Mouse (Mus musculus) CH12.LX (cell line): Measurements from ENCODE around the gene Pip5kl1. TPM values are rescaled to one million over a fixed set of nuclear protein-coding genes. Genes with fewer than 3 reads are reported as not detected.

Experiments
- DNase-seq: peaks from one replicate; pipeline ENCODE4 v3.0.0-alpha.2; 2013; ENCODE audit errors: extremely low read depth
- H3K27ac ChIP-seq: 2 replicates; pipeline ENCODE4 v1.5.1; 2012; ENCODE audit warnings: low read depth, mild to moderate bottlenecking, control low read depth, moderate library complexity; ENCODE audit not compliant: insufficient read depth
- H3K27me3 ChIP-seq: replicated peaks from 2 replicates; pipeline ENCODE3; 2012; ENCODE audit warnings: inconsistent platforms
- H3K36me3 ChIP-seq, 2 experiments: replicated peaks in 1 of 2; 2 replicates each; pipeline versions ENCODE3 to v1.6.1; 2012; ENCODE audit warnings: inconsistent platforms in 1 of 2, low read length in 1 of 2, mild to moderate bottlenecking in 1 of 2, mixed read lengths in 1 of 2, moderate library complexity in 1 of 2; ENCODE audit not compliant: control insufficient read depth in 1 of 2, insufficient read depth in 1 of 2
- H3K4me1 ChIP-seq, 2 experiments: 2 replicates each; pipeline ENCODE4 v1.6.1; 2012; ENCODE audit warnings: inconsistent platforms in 1 of 2, moderate library complexity in 1 of 2; ENCODE audit not compliant: insufficient read depth in 2 of 2, control insufficient read depth in 1 of 2
- H3K4me2 ChIP-seq: 2 replicates; pipeline ENCODE4 v1.6.1; 2012; ENCODE audit warnings: low read depth, mild to moderate bottlenecking, control low read depth; ENCODE audit not compliant: poor library complexity, insufficient read depth, severe bottlenecking
- H3K4me3 ChIP-seq, 3 experiments: fragments of 150-350 bp in 1 of 3; sonication (generic) in 1 of 3; replicated peaks in 1 of 3; 2 replicates each; pipeline versions ENCODE3 to v1.5.1; 2011 to 2012; ENCODE audit warnings: low read depth in 2 of 3, low read length in 2 of 3, mild to moderate bottlenecking in 2 of 3, moderate library complexity in 2 of 3, control low read depth in 1 of 3, improper control_type of control experiment in 1 of 3, inconsistent platforms in 1 of 3, mixed read lengths in 1 of 3; ENCODE audit not compliant: poor library complexity in 1 of 3
- H3K79me2 ChIP-seq: replicated peaks from 2 replicates; pipeline ENCODE4 v1.6.1; 2012; ENCODE audit warnings: mild to moderate bottlenecking, moderate library complexity; ENCODE audit not compliant: control insufficient read depth, poor library complexity, insufficient read depth, severe bottlenecking; ENCODE audit errors: extremely low read depth
- H3K9ac ChIP-seq: 2 replicates; pipeline ENCODE4 v1.6.1; 2012; ENCODE audit warnings: low read depth, mild to moderate bottlenecking, control low read depth, moderate library complexity; ENCODE audit not compliant: insufficient read depth
- H3K9me3 ChIP-seq: replicated peaks from 2 replicates; pipeline ENCODE3; 2012; ENCODE audit warnings: low read length, inconsistent platforms, mixed read lengths
- CHD2 ChIP-seq: IDR thresholded peaks from 2 replicates; pipeline ENCODE4 v1.6.1; 2011; ENCODE audit warnings: low read length, improper control_type of control experiment
- ELF1 ChIP-seq: IDR thresholded peaks from 2 replicates; pipeline ENCODE4 v1.6.1; 2014; ENCODE audit warnings: low read depth, mild to moderate bottlenecking, inconsistent platforms, low read length, improper control_type of control experiment
- GABPA ChIP-seq: IDR thresholded peaks from 2 replicates; pipeline ENCODE4 v1.6.1; 2012; ENCODE audit warnings: low read depth, low read length, improper control_type of control experiment, inconsistent platforms; ENCODE audit not compliant: insufficient replicate concordance
- IRF4 ChIP-seq: IDR thresholded peaks from 2 replicates; pipeline ENCODE4 v1.6.1; 2014; ENCODE audit warnings: low read depth, mild to moderate bottlenecking, inconsistent platforms, low read length, improper control_type of control experiment
- JUN ChIP-seq: IDR thresholded peaks from 2 replicates; pipeline ENCODE4 v1.6.1; 2011; ENCODE audit warnings: low read depth, mild to moderate bottlenecking, low read length, improper control_type of control experiment, moderate library complexity; ENCODE audit not compliant: insufficient read depth
- MAFK ChIP-seq: IDR thresholded peaks from 2 replicates; pipeline ENCODE4 v1.6.1; 2011; ENCODE audit warnings: low read length, improper control_type of control experiment; ENCODE audit not compliant: insufficient replicate concordance
- MEF2A ChIP-seq: IDR thresholded peaks from 2 replicates; pipeline ENCODE4 v1.6.1; 2014; ENCODE audit warnings: low read depth, mild to moderate bottlenecking, inconsistent platforms, low read length, improper control_type of control experiment, borderline replicate concordance
- MXI1 ChIP-seq: IDR thresholded peaks from 2 replicates; pipeline ENCODE4 v1.6.1; 2011; ENCODE audit warnings: mild to moderate bottlenecking, low read depth, low read length, improper control_type of control experiment
- MYC ChIP-seq: IDR thresholded peaks from 2 replicates; pipeline ENCODE4 v1.6.1; 2011; ENCODE audit warnings: low read depth, mild to moderate bottlenecking, improper control_type of control experiment, low read length
- NRF1 ChIP-seq: IDR thresholded peaks from 2 replicates; pipeline ENCODE4 v1.6.1; 2014; ENCODE audit warnings: low read depth, mild to moderate bottlenecking, inconsistent platforms, low read length, improper control_type of control experiment, moderate library complexity
- RCOR1 ChIP-seq: conservative IDR thresholded peaks from 2 replicates; pipeline ENCODE4 v1.6.1; 2012; ENCODE audit warnings: low read depth, mild to moderate bottlenecking, inconsistent platforms, low read length, improper control_type of control experiment
- SMC3 ChIP-seq: IDR thresholded peaks from 2 replicates; pipeline ENCODE4 v1.6.1; 2011; ENCODE audit warnings: low read depth, low read length, improper control_type of control experiment
- TCF12 ChIP-seq: IDR thresholded peaks from 2 replicates; pipeline ENCODE4 v1.6.1; 2014; ENCODE audit warnings: low read depth, mild to moderate bottlenecking, inconsistent platforms, low read length, improper control_type of control experiment
- USF1 ChIP-seq: IDR thresholded peaks from 2 replicates; pipeline ENCODE4 v1.6.1; 2014; ENCODE audit warnings: low read depth, mild to moderate bottlenecking, inconsistent platforms, low read length, improper control_type of control experiment
- USF2 ChIP-seq: conservative IDR thresholded peaks from 2 replicates; pipeline ENCODE4 v1.6.1; 2011; ENCODE audit warnings: low read depth, low read length, improper control_type of control experiment
- ZKSCAN1 ChIP-seq: IDR thresholded peaks from 2 replicates; pipeline ENCODE4 v1.6.1; 2012; ENCODE audit warnings: low read depth, inconsistent platforms, low read length, improper control_type of control experiment, borderline replicate concordance
- ZMIZ1 ChIP-seq: IDR thresholded peaks from 2 replicates; pipeline ENCODE4 v1.6.1; 2012; ENCODE audit warnings: low read depth, mild to moderate bottlenecking, inconsistent platforms, low read length, improper control_type of control experiment
- ZNF384 ChIP-seq: IDR thresholded peaks from 2 replicates; pipeline ENCODE4 v1.6.1; 2012; ENCODE audit warnings: low read depth, low read length, improper control_type of control experiment, inconsistent platforms
- dilution Hi-C: fragments of 300-500 bp; cut with MboI; formaldehyde crosslinking; loops from 2 replicates; pipeline ENCODE4 v1.14.3; 2020; ENCODE audit warnings: low sequenced_read_pairs; ENCODE audit not compliant: extremely low pct_unique_long_range_greater_than_20kb, extremely low pct_ligation_motif_present
- in situ Hi-C: fragments of 300-500 bp; cut with MboI; formaldehyde crosslinking; loops from 3 replicates; pipeline ENCODE4 v1.14.3; 2019; ENCODE audit warnings: low sequenced_read_pairs, low pct_ligation_motif_present, low pct_unique_long_range_greater_than_20kb, mixed read lengths
- polyA plus RNA-seq: library from polyadenylated mRNA; unstranded; fragments of >175 nt; gene quantifications from 2 replicates; pipeline ENCODE4 v1.2.1, GENCODE M21; 2012; ENCODE audit warnings: low read depth; ENCODE audit not compliant: insufficient read length
- total RNA-seq, 2 experiments: library from RNA; depleted of rRNA; stranded (reverse); fragments of 300-350 nt in 1 of 2; fragments of >200 nt in 1 of 2; gene quantifications; 2 replicates each; pipeline ENCODE4 v1.2.3; 2012 to 2014

Gene Pip5kl1
- total and polyA plus RNA-seq, 3 experiments = 0.28 to 0.64 (median 0.57) TPM

GRCm38 (mm10) chr2:32625873-32626694, 51.5 kb downstream of the Pip5kl1 start:
- Histone ChIP-seq H3K4me2 (no peak overlapping the region), H3K27ac (no peak overlapping the region)

GRCm38 (mm10) chr2:32627266-32628043, 52.9 kb downstream of the Pip5kl1 start:
- no peak for TF ChIP-seq MYC
- TF ChIP-seq GABPA = no peak
- TF ChIP-seq IRF4 = no peak
- no peak for TF ChIP-seq USF1
- no peak for TF ChIP-seq ZNF384
- TF ChIP-seq ZMIZ1 = no peak
- no peak for TF ChIP-seq MXI1
- TF ChIP-seq ZKSCAN1 = no peak
- no peak for TF ChIP-seq JUN
- no peak for TF ChIP-seq MAFK
- no peak for TF ChIP-seq USF2
- H3K4me2 ChIP-seq = no peak overlapping the region
- no peaks in the 10 kb centered on the region for H3K9me3 ChIP-seq
- dilution Hi-C loops = no loop called here
- no peaks in the 10 kb centered on the region for H3K27me3 ChIP-seq
- H3K9ac ChIP-seq = no peak overlapping the region
- in situ Hi-C loops = no loop called here
- no peaks in the 10 kb centered on the region for H3K79me2 ChIP-seq
- no peak overlapping the region for H3K27ac ChIP-seq
- H3K4me1 ChIP-seq = peaks cover 14 to 33% of the 10 kb centered on the region in 2 experiments
- peaks cover 0 to 6% of the 10 kb centered on the region in 2 experiments for H3K36me3 ChIP-seq
- DNase-seq = no peak
- no peak overlapping the region for H3K4me3 ChIP-seq

More at GRCm38 (mm10) chr2:32625873-32626694, 51.5 kb downstream of the Pip5kl1 start:
- no peak overlapping the region for H3K9ac ChIP-seq
- in situ Hi-C loops = no loop called here
- peaks cover 0 to 17% of the 10 kb centered on the region in 2 experiments for H3K36me3 ChIP-seq
- dilution Hi-C loops = no loop called here
- no peaks in the 10 kb centered on the region for H3K79me2 ChIP-seq
- H3K27me3 ChIP-seq = no peaks in the 10 kb centered on the region
- peak; percentile 22 for DNase-seq
- H3K9me3 ChIP-seq = no peaks in the 10 kb centered on the region
- peaks cover 14 to 26% of the 10 kb centered on the region in 2 experiments for H3K4me1 ChIP-seq
- TF ChIP-seq CHD2 (no peak), ELF1 (no peak), MEF2A (0 out of 2 replicates have a peak, but pooled peaks have one; percentile 41), NRF1 (no peak), RCOR1 (no peak), SMC3 (no peak), MAFK (peak; percentile 76), TCF12 (0 out of 2 replicates have a peak, but pooled peaks have one; percentile 18), IRF4 (peak; percentile 25; the same call in 1 of the 2 replicates)
- no peak overlapping the region for H3K4me3 ChIP-seq
